Mouse (Mus musculus) lung, postnatal 36 days (tissue): Measurements from ENCODE around the gene Gpr85.
"Not testable (repeated sequence)": the region's sequence is repeated elsewhere in the genome, so short reads cannot be mapped to it uniquely, and the experiment has no call there.

Experiments
- DNase-seq: peaks from one replicate; pipeline ENCODE4 v3.0.0; 2022; ENCODE audit warnings: mixed read lengths

Gpr85 gene

DNA sequence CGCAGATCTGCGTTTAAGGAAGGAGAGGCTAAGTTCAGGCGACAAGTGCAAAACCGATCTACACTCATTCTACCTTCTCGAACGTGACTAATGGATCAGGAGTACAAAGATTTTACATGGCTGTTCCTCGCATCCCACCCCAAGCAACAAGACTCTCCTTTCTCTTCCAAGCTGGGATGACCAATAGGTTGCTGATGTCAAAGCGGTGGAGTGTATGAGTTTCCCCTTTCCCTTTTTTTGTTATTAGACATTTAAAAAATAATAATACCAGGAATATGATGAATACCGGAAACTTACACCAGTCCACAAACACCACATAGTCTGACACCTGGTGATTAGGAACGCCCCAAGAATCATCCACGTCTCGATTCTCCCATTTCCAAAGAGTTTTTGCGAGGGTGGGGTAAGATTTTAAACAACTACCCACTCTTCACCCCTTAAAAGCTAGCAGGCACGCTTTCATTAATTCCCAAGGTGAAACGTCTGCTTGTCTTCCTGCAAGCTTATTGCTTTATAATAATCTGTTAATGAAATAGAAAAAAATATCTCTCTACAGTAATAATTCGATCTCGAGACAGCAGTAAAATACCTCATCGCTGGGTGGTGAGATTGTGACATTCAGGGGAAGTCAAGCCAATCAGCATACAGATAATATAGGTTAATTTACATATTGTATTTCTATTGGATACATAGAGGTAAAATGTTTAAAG lies at the start of gene Gpr85:
Gpr85 (minus strand) TSS at position 598 of the 710 bp plus-strand sequence.
- DNase-seq: no peak

DNA sequence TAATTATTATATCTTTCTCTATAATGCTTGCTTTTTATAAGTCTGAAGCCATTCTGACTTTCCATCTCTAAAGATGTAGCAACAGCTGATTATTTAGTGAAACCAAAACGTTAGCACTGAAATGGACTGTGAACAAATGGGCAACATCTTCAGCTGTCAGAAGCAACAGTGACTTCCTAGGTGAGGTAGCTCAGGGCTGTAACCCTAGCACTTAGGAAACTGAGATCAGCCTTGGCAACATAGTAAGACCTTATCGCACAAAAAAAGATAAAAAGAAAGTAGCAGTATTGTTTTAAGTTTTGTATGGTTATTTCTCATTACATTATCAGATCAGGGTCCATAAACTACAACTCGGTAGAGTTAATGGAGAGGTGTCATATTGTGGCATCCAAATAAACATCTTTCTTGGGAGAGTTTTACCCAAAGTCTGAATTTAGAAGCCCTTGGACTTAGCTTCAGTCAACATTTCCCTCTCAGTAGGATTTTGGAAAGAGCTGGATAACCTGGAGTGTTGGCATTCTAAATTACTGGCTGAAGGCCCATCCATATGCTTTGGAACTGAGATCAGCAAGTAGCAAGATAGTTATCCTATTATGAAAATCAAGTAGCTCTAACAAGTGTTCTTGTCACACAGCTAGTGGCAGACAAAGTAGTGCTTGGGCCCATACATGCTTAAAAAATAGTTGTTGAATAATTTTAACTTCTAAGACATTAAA lies 45.3 kb upstream of the Gpr85 start:
- no peak for DNase-seq

DNA sequence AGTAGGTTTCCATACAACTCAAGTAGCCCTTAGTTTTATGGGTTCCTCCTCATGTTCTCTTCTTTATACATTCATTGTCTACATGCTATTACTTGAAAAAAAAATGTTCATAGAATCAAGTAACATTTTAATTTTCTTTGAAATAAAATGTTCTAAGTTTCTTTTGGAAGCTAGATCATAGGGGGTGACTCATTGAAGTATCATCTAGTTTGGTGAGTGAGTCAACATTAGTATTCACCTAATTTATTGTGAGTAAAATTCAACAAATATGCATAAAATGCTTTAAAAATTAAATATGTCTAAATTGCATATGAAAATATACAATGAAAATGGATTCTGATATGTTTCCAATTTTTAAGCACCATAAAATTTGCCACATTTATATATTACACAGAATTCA lies 43.2 kb upstream of the Gpr85 start:
- DNase-seq: no peak

- peak; percentile 35 for DNase-seq
These were observed 34.2 kb upstream of the Gpr85 start for GRCm38 (mm10) chr6:13873959-13874358.

DNA sequence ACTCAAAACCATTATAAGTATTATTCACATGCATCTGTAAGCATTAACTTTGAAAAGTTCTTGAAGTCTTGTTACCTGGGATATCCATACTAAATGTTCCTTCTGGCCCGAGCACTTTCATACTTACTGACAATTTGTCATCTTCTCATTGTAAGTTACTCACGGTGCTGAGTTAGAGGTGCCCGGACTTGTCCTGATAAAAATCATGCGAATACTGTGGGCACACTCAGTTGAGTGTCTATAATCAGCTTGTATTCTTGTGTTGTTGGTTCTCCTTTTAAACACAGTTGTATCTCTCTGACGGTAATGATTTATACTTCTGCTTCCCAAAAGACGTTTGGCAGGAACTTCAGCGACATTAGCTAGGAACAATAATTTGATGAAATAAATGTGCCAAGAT lies 32.3 kb upstream of the Gpr85 start:
- no peak for DNase-seq

DNA sequence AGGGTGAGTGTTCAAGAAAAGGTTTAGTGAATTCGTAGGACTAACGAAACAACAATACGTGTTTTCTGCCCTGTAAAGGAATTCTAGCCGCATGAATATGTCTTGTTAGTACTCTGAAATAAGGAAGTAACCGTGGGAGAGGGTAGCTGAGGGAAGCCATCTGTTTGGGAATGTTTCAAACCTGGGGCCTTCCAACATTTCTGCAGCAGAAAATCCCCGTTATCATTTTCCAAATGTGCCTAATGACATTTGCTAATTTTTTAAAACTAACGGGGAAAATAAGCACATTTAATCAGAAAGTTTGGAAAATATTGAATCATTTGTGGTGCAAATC lies 31.9 kb upstream of the Gpr85 start:
- no peak for DNase-seq

- DNase-seq: peak; percentile 96
These were observed 31.3 kb upstream of the Gpr85 start, which contains the start of gene 2610001J05Rik for GRCm38 (mm10) chr6:13870919-13871624. Gene 2610001J05Rik, minus strand, starts transcription at chr6:13871518.

DNA sequence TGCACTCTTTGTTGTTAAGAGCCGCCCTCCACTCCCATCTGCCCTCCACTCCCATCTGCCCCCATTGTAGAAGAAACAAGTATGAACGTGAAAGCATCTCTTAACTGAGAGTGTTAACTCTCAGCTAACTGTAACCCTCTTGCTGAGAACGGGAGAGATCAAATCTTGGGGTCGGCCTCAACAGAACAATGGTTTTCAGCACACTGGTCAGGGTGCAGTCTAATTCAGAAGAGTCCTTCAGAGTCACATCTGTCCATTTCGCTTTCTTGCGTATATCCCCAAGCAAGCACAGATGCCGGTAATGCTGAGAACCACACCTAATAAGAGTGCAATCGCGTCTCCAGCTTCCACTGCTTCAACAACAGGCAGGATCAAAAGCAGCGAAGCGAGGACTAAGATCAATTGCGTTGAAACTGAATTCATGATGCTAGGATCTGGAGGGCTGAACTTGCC lies 30.6 kb upstream of the Gpr85 start:
- peak; percentile 13 for DNase-seq

DNA sequence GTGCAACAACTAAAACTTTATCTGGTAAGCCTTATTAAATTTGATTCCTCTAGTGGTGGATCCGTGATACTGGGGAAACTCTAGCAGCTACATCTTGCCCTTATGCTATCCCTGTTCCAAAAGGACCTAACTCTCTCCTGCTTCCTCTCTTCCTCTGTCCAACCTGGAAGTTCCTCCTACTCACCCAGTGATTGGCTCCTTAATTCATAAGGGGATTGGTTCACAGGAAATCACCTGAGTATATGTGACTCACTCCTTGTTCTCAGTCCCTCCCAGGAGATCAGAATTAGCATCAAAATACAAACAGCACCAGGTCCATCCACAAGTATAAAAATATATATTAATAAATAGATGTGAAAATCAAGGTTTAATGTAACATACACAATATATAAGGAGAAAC lies 20.9 kb upstream of the Gpr85 start:
- no peak for DNase-seq

DNA sequence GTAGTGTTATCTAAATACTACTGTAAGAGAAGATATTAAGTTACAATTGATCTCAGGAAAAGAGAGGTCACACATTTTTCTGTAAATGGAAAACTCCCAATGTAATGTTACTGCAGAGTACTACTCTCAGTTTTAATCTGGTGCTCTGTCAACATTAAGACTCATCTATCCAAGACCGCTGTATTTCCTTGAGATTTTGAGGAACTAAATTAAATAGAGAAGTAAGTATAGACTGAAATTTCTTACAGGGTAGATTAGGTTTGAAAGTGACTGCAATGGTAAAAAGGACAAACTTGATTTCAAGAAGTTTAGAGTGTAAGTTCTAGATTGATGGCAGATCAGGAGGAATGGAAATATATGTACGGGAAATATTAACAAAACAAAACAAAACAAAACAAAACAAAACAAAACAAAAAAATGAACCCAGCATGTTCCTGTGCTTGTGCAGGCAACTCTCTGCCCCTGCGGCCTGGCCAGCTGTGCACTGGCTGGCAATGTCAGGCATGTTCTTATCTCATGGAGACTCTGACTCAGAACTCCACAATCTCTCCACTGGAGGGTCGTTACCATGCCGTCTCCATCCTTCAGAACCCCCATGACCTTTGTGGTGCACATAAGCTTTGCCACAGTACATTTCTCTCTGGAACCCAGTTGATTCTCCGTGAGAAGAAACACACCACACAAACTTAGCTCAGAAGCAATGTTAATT lies 20.3 kb upstream of the Gpr85 start:
- DNase-seq: no peak

DNA sequence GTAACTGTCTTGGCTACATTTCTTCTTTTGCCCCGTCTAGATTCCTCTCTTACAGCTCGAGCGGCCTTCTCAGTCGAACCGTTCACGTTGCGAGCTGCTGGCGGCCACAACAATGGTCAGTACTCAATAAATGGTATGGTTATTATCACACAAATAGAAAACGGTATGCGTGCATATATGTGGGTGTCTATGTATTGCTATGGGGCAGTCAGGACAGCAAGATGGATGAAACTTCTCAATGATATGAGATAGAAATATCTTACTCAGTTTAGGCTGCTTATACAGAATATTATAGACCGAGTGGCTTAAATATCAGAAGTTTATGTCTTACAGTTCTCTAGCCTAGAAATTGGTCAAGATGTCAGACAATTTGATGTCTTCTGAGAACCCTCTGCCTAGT lies 14.5 kb upstream of the Gpr85 start:
- DNase-seq: no peak

DNA sequence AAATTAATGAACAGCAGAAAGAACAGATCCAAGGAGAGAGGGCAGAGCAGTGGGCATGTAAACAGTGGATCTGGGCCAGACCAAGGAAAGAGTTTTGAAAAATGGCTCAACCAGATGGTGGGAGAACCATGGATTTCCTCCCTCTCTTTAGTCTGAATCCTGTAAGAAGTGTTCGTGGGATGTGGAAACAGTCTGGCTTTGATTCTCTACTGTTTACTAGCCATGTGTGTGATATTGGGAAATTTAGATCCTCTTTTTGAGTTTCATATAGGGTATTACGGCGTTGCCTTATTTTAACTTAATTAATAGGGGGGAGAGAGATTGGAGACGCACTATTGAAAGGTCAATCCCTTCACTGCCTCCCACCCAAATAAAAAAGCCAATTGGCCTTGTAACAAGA lies 13.5 kb upstream of the Gpr85 start:
- no peak for DNase-seq

DNA sequence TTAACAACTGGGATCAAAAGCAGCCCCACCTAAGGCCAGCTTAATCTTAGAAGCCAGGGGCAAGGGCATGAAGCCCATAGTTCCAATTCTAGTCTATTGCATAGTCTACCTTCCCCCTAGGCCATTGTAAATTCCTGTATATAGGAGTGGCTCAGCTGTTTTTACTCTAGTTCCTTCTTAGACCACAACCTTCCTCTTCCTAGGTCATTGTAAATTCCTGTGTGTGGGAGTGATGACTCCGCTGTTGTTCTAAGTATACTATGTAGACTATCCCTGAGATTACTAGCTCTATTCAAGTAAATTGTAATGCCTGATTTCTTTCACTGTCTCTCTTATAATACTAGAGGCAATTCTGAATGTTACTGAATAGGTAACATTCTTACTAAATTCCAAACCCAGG lies 6.3 kb upstream of the Gpr85 start:
- DNase-seq: not testable (repeated sequence)

DNA sequence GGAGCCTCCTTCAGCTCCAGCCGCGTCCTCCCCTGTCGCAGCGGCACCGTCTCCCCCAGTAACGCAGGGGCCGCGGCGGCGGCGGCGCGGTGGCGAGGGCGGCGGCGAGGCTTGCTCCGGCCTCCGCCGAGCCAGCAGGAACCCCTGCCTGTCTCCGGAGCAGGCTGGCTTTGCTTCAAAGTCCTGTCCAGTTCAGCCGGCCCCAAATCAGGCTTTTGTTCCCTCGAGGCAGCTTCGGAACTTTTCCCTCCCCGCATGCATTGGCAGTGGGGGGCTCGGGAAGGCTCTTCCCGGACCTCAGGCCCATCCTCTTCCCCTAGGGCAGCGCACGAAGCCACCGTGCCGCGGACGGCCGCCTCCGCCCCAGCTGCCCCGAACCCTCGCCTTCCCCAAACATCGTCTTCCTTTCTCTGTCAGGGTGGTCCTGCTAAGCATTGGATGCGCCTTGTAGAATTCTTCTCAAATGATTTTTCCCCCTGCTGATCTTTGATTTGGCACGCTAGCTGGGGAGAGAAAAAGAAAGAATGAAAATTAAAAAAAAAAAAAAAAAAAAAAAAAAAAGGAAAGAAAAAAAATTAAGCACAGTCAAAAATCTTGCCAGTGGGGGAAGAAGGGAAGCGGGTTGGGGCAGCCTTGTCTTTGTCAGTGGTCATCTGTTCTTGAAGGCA lies 931 bp downstream of the Gpr85 start:
- DNase-seq: peak; percentile 53

DNA sequence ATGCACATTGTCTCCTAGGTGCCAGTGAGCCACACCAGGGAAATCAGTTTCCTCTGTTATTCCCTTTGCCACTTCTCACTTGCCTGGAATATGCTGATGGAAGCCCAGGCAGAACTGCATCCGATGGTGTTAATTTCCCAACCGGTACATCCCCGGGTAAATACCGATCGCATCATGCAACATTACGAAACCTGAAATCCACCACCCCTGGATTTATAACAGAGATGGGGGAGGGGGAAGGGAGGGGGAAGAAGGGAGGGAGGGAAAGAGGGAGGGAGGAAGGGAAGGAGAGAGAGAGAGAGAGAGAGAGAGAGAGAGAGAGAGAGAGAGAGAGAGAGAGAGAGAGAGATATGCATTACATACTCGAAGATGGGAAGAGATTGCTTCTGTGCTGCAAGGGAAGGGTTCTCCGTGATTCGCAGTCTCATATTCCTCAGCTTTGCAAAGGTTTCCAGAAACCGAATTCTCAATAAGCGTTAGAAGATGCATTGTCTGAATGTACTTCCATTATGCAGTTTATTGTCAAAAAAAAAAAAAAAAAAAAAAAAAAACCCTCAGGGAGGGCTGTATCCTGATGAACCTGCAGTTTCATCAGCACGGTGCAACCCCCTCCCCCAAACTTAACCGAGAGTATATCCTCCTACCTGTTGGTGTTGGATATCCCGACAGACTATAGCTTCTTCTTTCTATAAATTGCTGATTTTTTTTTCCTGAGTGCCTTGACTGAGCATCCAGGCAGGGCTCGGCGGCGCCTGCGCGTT lies 1.6 kb downstream of the Gpr85 start:
- no peak for DNase-seq

GRCm38 (mm10) chr6:13836967-13837570 lies 2.7 kb downstream of the Gpr85 start:
- DNase-seq: no peak

- DNase-seq: no peak
These were observed 3.7 kb downstream of the Gpr85 start for GRCm38 (mm10) chr6:13835720-13836665.

DNA sequence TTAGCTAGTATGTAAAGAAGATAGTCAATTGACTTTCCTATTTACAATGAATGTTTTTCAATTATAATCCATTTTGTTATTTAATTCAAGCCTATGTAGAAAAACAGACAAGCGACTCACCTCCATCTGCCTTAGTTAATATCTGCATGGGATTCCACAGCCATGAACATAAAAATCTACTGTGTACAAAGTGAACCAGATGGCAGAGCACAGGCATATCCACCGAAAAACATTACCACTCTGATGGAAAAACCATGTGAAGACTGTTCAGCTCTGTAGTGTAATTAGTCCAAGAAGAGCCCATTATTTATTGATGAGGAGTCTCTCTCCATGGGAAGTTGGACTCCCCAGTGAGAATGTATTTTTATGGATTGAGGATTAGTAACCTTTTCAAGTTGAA lies 7.0 kb downstream of the Gpr85 start:
- no peak for DNase-seq

DNA sequence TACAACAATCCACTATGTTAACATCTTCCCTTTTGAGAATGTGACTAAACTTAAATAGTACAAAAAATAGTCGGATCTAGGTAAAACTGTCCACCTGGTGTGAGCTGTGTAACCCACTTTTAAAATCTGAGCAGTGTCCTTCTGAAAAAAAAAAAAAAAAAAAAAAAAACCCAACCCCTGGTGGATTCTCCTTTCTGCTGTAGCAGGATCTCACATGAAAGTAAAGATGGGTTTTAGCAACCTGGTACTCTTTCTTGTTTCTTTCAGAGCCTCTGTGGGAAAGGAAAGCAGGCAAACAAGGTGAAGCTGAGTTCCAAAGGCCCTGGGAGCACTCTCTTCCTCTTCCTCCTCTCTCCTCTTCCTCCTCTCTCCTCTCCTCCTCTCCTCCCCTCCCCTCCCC lies 10.9 kb downstream of the Gpr85 start:
- DNase-seq: no peak

GRCm38 (mm10) chr6:13816661-13817060 lies 23.1 kb downstream of the Gpr85 start:
- DNase-seq: no peak
